Mouse (Mus musculus) heart, adult 2 months (tissue): ENCODE results near the gene Dpep1. TPM values are rescaled to one million over a fixed set of nuclear protein-coding genes. Genes with fewer than 3 reads are reported as not detected.
"Not testable (repeated sequence)": the region's sequence is repeated elsewhere in the genome, so short reads cannot be mapped to it uniquely, and the experiment has no call there.

Experiments
- DNase-seq, 2 experiments: peaks; one replicate each; pipeline ENCODE4 v3.0.0; 2021
- H3K27ac ChIP-seq: fragments of 200-600 bp; 2 replicates; pipeline ENCODE4 v1.8.1; 2022
- H3K27me3 ChIP-seq: fragments of 200-500 bp; 2 replicates; pipeline ENCODE4 v1.6.1; 2012; ENCODE audit warnings: mild to moderate bottlenecking, low read length, inconsistent platforms, mixed read lengths; ENCODE audit not compliant: control insufficient read depth, insufficient read depth
- H3K36me3 ChIP-seq: fragments of 200-500 bp; 2 replicates; pipeline ENCODE4 v1.6.1; 2012; ENCODE audit warnings: low read length, inconsistent platforms; ENCODE audit not compliant: control insufficient read depth, insufficient read depth
- H3K4me1 ChIP-seq: fragments of 200-500 bp; 2 replicates; pipeline ENCODE4 v1.6.1; 2011; ENCODE audit warnings: low read length; ENCODE audit not compliant: control insufficient read depth, insufficient read depth
- H3K4me3 ChIP-seq: fragments of 200-600 bp; 2 replicates; pipeline ENCODE4 v1.8.1; 2022
- H3K79me2 ChIP-seq: fragments of 200-500 bp; replicated peaks from 2 replicates; pipeline ENCODE4 v1.6.1; 2012; ENCODE audit warnings: mild to moderate bottlenecking, inconsistent platforms, low read length, moderate library complexity, mixed read lengths; ENCODE audit not compliant: control insufficient read depth, insufficient read depth
- H3K9ac ChIP-seq: fragments of 200-500 bp; 2 replicates; pipeline ENCODE4 v1.6.1; 2012; ENCODE audit warnings: low read depth, mild to moderate bottlenecking, control low read depth, inconsistent platforms, low read length, mixed read lengths
- CTCF ChIP-seq: fragments of 200-600 bp; IDR thresholded peaks from 2 replicates; pipeline ENCODE4 v1.8.1; 2022; ENCODE audit warnings: antibody characterized with exemption, mild to moderate bottlenecking, moderate library complexity
- EP300 ChIP-seq: fragments of 200-500 bp; IDR thresholded peaks from 2 replicates; pipeline ENCODE4 v1.6.1; 2011; ENCODE audit warnings: low read depth, low read length, control low read depth; ENCODE audit not compliant: insufficient read depth
- POLR2A ChIP-seq: fragments of 200-500 bp; IDR thresholded peaks from 2 replicates; pipeline ENCODE4 v1.6.1; 2011; ENCODE audit warnings: mild to moderate bottlenecking, low read depth, low read length, control low read depth; ENCODE audit not compliant: insufficient read depth
- WGBS: fragments of 180-500 bp; shearing (Covaris S2); methylation state at CpG from one replicate; pipeline ENCODE4 v1.1.7; 2018; 5-methylcytosine and 5-hydroxymethylcytosine counted together
- intact Hi-C: fragments of 180-260 bp; cut with DNase I; formaldehyde crosslinking; loops from one replicate; pipeline ENCODE4 v1.15.1; 2025
- polyA plus RNA-seq: library from polyadenylated mRNA; depleted of rRNA; stranded (reverse); fragments of >200 nt; gene quantifications from 2 replicates; pipeline ENCODE4 v1.2.3, GENCODE M21; 2012
- total RNA-seq, 2 experiments: library from RNA; stranded (reverse); gene quantifications; 2 replicates each; pipeline ENCODE4 v1.2.3; 2021

Dpep1 gene
- total and polyA plus RNA-seq, 3 experiments: 35.4 to 80.1 (median 55.0) TPM

DNA sequence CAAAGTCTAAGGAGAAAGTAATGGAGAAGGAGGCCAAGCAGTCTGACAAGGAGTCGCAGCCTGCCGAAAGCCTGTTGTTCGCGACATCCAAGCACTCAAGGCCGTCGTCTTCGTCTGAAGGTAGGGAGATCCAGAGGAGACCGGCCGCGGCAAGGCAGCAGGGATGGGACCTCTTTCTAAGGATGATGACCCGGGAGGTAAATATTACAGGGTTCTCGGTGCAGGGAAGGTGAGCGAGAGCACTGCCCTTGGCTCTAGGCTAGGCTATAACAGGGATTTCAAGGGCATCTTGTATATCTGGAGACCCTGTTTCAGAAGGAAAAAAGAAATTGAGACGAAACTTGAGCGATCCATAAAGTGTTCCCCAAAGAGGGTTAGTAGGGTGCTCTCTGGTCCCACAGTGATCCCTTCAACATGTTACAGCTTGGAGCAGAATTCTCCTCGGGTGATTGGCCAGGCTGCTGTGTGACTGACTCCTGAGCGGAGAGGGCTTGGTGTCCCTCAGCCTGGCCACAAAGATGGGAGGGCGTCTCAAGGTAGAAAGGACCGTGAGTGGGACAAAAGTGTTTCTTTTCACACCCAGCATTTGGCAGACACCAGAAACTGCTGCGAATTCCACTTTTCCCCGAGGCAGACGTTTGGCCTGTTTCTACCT lies 27.2 kb downstream of the Dpep1 start:
- no peak for DNase-seq
- peak overlapping the region; percentile 81 for H3K9ac ChIP-seq
- no peaks in the 10 kb centered on the region for H3K36me3 ChIP-seq
- H3K27ac ChIP-seq: peak overlapping the region; percentile 93
- TF ChIP-seq POLR2A (no peak; the same call in 1 of the 2 replicates), CTCF (peak; percentile 11; the same call in 1 of the 2 replicates)
- no peaks in the 10 kb centered on the region for H3K79me2 ChIP-seq
- 15% methylated on average over 22 of the region's 22 CpGs for WGBS
- peaks cover 3% of the 10 kb centered on the region; the same call in 1 of the 2 replicates for H3K4me1 ChIP-seq
- H3K4me3 ChIP-seq: peak overlapping the region; percentile 82
- intact Hi-C loops: loop anchor here (2.0 to 10.0 kb wide), 3 partner anchors 42 to 738 kb away; partner anchors contain the start of genes Ctu2, Rnf166, Vps9d1 and Zfp276
- H3K27me3 ChIP-seq: no peaks in the 10 kb centered on the region

DNA sequence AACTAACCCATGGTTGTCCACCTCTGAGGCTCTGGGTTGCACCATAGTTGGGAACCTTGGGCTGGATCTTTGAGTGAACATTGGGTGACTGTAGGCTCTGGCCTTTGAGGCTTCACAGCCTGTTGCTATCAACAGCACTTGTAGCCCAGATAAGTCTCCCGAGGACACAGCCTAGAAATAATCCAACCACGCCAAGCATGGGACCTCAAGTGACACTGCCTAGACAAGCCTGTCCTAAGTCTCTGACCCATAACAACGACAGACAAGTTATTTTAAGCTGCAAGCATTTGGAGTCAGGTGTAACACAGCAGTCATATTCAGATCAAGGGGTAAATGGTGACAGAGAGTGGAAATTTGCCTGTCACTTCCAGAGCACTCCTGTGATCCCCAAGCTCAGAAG lies 29.4 kb downstream of the Dpep1 start:
- intact Hi-C loops: loop anchor here (10.0 kb wide), 2 partner anchors 311 to 741 kb away; partner anchors contain the start of genes Ctu2 and Rnf166
- Histone ChIP-seq H3K9ac (no peak overlapping the region), H3K36me3 (no peaks in the 10 kb centered on the region), H3K27ac (peak overlapping the region; percentile 93), H3K4me3 (no peak overlapping the region), H3K4me1 (peaks cover 3% of the 10 kb centered on the region; the same call in 1 of the 2 replicates), H3K27me3 (no peaks in the 10 kb centered on the region), H3K79me2 (no peaks in the 10 kb centered on the region)
- TF ChIP-seq POLR2A (peak; percentile 39; the same call in 1 of the 2 replicates), CTCF (no peak), EP300 (peak; percentile 96)
- peak in 1 of 2 experiments; percentile 70 for DNase-seq
- 45% methylated on average over 3 of the region's 3 CpGs for WGBS

DNA sequence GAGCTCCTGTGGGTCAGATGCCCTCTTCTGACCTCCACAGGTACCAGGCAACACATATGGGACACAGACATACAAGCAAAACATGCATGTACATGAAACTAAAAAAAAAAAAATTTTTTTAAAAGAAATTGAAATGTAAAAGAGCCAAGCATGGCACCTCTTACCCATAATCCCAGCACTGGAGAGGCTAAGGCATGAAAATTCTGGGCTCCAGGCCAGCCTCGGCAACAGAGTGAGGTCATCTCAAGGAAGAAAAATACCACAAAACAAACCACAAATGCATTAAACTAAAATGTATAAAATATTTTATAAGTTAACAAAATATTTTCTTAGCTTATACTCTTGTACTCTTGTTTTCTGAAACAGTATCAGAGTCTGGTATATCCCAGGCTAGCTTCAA lies 34.9 kb downstream of the Dpep1 start:
- Histone ChIP-seq H3K36me3 (no peaks in the 10 kb centered on the region), H3K9ac (no peak overlapping the region), H3K4me3 (no peak overlapping the region), H3K79me2 (no peaks in the 10 kb centered on the region), H3K27ac (no peak overlapping the region), H3K4me1 (peaks cover 2% of the 10 kb centered on the region), H3K27me3 (no peaks in the 10 kb centered on the region)
- intact Hi-C loops: loop anchor here (10.0 kb wide), 2 partner anchors 264 to 846 kb away; partner anchors contain the start of gene Zc3h18
- DNase-seq: no peak
- 27% methylated on average over 1 of the region's 1 CpGs for WGBS
- TF ChIP-seq EP300: no peak
- TF ChIP-seq CTCF: no peak

DNA sequence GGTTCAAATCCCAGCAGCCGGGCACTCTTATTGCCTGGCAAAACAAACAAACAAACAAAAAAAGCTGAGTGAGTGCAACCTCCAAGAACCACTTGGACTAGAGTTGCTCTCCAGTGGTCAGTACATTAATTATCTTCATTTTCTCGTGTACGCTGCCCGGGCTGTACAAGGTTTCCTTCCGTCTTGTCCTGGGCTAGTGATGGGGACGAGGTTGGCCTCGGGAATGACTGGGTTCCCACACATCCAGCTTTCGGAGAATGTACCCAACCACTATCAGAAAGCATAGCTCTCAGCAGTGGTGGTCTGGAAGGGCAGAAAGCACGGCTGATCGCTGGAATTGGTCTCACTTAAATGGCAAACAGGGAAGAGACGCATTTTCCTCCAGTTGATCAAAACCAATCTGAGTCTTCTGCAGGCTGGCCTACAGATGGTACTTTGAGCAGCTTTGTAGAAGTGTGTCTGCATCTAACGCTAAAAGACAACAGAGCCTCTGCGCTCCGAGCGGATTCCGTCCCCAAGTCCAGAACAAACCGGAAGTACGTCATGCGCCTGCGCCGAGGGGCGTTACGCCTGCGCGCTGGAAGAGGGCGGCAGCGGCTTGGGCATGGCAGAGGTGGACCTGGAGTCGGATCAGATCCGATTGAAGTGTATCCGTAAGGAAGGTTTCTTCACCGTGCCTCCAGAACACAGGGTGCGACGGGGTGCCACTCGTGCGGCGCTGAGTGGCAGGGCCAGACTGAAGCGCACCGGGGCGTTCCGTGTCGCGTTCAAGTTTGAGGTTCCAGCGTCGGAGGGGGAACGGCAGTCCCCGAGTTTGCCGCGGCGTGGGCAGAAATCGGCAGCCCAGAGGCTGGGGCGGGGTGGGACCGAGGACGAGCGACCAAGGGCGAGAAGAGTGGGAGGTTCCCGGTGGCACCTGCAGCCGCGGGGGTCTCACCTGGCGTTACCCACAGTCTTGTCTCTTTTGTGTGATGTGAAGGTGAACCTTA lies 38.5 kb downstream of the Dpep1 start, which contains the start of gene Cdk10:
Gene Cdk10 (plus strand): TSS at position 565 of the 989 bp plus-strand sequence.
- H3K79me2 ChIP-seq: no peaks in the 10 kb centered on the region
- whole genome bisulfite sequencing: 2% methylated on average over 59 of the region's 59 CpGs
- H3K4me3 ChIP-seq: peak within 1 kb of the TSS; percentile 75
- peak; percentile 94 to 97 for DNase-seq
- H3K9ac ChIP-seq: peak within 1 kb of the TSS; percentile 90
- H3K36me3 ChIP-seq: no peaks in the 10 kb centered on the region
- intact Hi-C loops: loop anchor here (10.0 kb wide), 2 partner anchors 260 to 850 kb away; partner anchors contain the start of gene Zc3h18
- peaks cover 2% of the 10 kb centered on the region for H3K4me1 ChIP-seq
- TF ChIP-seq POLR2A (peak; percentile 100), CTCF (no peak), EP300 (peak; percentile 70; the same call in 1 of the 2 replicates)
- H3K27me3 ChIP-seq: no peaks in the 10 kb centered on the region
- peak within 1 kb of the TSS; percentile 85 for H3K27ac ChIP-seq

DNA sequence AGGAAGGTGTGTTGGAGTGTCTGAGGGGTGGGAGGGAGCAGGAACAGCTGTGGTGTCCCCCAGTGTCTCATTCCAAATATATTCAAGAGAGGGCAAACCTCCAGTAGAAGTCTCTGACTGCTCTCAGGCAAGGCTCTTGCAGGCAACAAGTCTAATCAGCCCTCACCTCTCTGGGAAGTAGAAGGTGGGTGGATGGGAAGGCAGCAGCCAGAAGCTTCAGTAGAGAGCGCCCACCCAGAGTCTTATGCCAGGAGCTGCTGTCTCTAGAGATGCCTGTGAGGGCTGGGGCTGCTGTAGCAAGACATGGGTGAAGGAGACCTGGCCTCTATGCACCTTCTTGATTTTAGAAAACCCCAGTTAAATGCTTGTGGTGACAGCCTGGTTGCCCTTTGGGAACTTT lies 42.4 kb downstream of the Dpep1 start:
- peaks cover 2% of the 10 kb centered on the region for H3K4me1 ChIP-seq
- no peaks in the 10 kb centered on the region for H3K79me2 ChIP-seq
- H3K4me3 ChIP-seq: no peak overlapping the region
- TF ChIP-seq CTCF (no peak), POLR2A (no peak), EP300 (no peak)
- intact Hi-C loops: loop anchor here (10.0 kb wide), 2 partner anchors 256 to 854 kb away; partner anchors contain the start of gene Zc3h18
- no peaks in the 10 kb centered on the region for H3K27me3 ChIP-seq
- H3K27ac ChIP-seq: no peak overlapping the region
- no peak overlapping the region for H3K9ac ChIP-seq
- 100% methylated on average over 1 of the region's 1 CpGs for WGBS
- no peaks in the 10 kb centered on the region for H3K36me3 ChIP-seq
- no peak for DNase-seq

DNA sequence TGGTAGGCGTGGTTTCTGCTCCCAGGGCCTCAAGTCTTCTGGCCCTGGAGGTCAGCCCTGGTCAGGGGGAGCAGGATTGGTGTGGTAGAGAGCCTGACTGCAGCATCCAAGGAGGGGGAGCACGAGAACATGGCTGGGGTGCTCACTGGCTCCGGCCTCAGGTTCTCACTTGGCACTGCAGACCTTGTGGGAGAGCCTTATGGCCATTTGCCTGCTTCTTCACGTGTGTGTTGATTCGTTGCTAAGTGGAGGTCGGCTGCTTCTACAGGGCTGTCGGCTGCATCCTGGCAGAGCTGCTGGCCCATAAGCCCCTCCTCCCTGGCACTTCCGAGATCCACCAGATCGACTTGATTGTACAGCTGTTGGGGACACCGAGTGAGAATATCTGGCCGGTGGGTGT lies 44.3 kb downstream of the Dpep1 start:
- H3K79me2 ChIP-seq, DNase-seq, H3K27me3 ChIP-seq, H3K4me3 ChIP-seq, H3K27ac ChIP-seq, H3K9ac ChIP-seq, intact Hi-C loops, H3K36me3 ChIP-seq, H3K4me1 ChIP-seq: not testable (repeated sequence)
- 79% methylated on average over 11 of the region's 11 CpGs for WGBS
